Mouse (Mus musculus) Patski (cell line): Measurements from ENCODE around the gene Eif2d. TPM values are rescaled to one million over a fixed set of nuclear protein-coding genes. Genes with fewer than 3 reads are reported as not detected.
"Not testable (repeated sequence)": the region's sequence is repeated elsewhere in the genome, so short reads cannot be mapped to it uniquely, and the experiment has no call there.

ENCODE experiments used
- ATAC-seq: fragments of 100-300 bp; one replicate; pipeline ENCODE4 v1.8.0; 2021
- CTCF ChIA-PET: fragments of 350-600 bp; sonication (Branson Sonifier 250); formaldehyde crosslinking; loops from one replicate; lab custom pipeline; 2022; ENCODE audit warnings: inconsistent platforms; lab: Charles Lee
- POLR2A ChIA-PET: fragments of 350-600 bp; sonication (Branson Sonifier 250); formaldehyde crosslinking; loops from one replicate; lab custom pipeline; 2022; ENCODE audit warnings: antibody characterized with exemption, inconsistent platforms; lab: Charles Lee
- DNase-seq: peaks from one replicate; pipeline ENCODE4 v3.0.0-alpha.2; 2011; ENCODE audit warnings: low read depth, low spot score
- H3K27me3 ChIP-seq: fragments of 371-371 bp; one replicate; pipeline ENCODE4 v1.5.1; 2021
- CTCF ChIP-seq: fragments of 100-300 bp; IDR thresholded peaks from one replicate; pipeline ENCODE4 v1.5.1; 2021
- in situ Hi-C: fragments of 300-500 bp; cut with MboI; formaldehyde crosslinking; loops from 3 replicates; pipeline ENCODE4 v1.11.1; 2018; ENCODE audit warnings: low pct_unique_long_range_greater_than_20kb, mixed read lengths
- polyA plus RNA-seq: library from polyadenylated mRNA; unstranded; gene quantifications from one replicate; pipeline ENCODE4 v1.2.3, GENCODE M21; 2021

The Eif2d gene
- polyA plus RNA-seq, 1 experiment from 2014 or later: 53.8 TPM

GRCm38 (mm10) chr1:131138191-131139016 is 14.6 kb upstream of the Eif2d start, which contains the start of gene Dyrk3:
Gene Dyrk3, minus strand, starts transcription at chr1:131138340.
- H3K27me3 ChIP-seq: no peaks in the 10 kb centered on the region
- POLR2A ChIA-PET: interaction anchor here (1.3 kb wide), 1 partner anchor 14 kb away, joined by 3 read pairs; the partner anchor contains the start of gene Eif2d
- ATAC-seq: peak; percentile 82
- CTCF ChIA-PET: interaction anchor here (1.0 to 1.6 kb wide), 5 partner anchors 11 to 122 kb away, joined by 3 to 13 read pairs (median 4); no protein-coding TSS in a partner anchor
- DNase-seq: no peak
- peak; percentile 70 for TF ChIP-seq CTCF
- in situ Hi-C loops: loop anchor here (25.0 kb wide), 1 partner anchor 1199 kb away; no protein-coding TSS in a partner anchor

- no peaks in the 10 kb centered on the region for H3K27me3 ChIP-seq
- no peak for ATAC-seq
- ChIA-PET CTCF (interaction anchor here (1.0 to 1.6 kb wide), 4 partner anchors 12 to 121 kb away, joined by 3 to 13 read pairs (median 4); no protein-coding TSS in a partner anchor), POLR2A (interaction anchor here (0.5 kb wide), 1 partner anchor 23 kb away, joined by 3 read pairs; no protein-coding TSS in a partner anchor)
- no peak for DNase-seq
- in situ Hi-C loops: loop anchor here (25.0 kb wide), 1 partner anchor 1198 kb away; no protein-coding TSS in a partner anchor
- TF ChIP-seq CTCF: no peak
These were observed 13.6 kb upstream of the Eif2d start for GRCm38 (mm10) chr1:131139102-131140095.

- in situ Hi-C loops: loop anchor here (25.0 kb wide), 1 partner anchor 1196 kb away; no protein-coding TSS in a partner anchor
- ChIA-PET POLR2A (no interaction called here), CTCF (no interaction called here)
These were observed 11.5 kb upstream of the Eif2d start for GRCm38 (mm10) chr1:131141449-131141848.

GRCm38 (mm10) chr1:131142472-131142871 is 10.5 kb upstream of the Eif2d start:
- POLR2A ChIA-PET: no interaction called here
- no peak for TF ChIP-seq CTCF
- CTCF ChIA-PET: interaction anchor here (0.7 kb wide), 1 partner anchor 120 kb away, joined by 3 read pairs; no protein-coding TSS in a partner anchor
- ATAC-seq (no peak), DNase-seq (no peak)
- no peaks in the 10 kb centered on the region for H3K27me3 ChIP-seq
- in situ Hi-C loops: loop anchor here (25.0 kb wide), 1 partner anchor 1195 kb away; no protein-coding TSS in a partner anchor

More at GRCm38 (mm10) chr1:131141449-131141848, 11.5 kb upstream of the Eif2d start:
- ATAC-seq (no peak), DNase-seq (no peak)
- H3K27me3 ChIP-seq: no peaks in the 10 kb centered on the region
- no peak for TF ChIP-seq CTCF

DNA sequence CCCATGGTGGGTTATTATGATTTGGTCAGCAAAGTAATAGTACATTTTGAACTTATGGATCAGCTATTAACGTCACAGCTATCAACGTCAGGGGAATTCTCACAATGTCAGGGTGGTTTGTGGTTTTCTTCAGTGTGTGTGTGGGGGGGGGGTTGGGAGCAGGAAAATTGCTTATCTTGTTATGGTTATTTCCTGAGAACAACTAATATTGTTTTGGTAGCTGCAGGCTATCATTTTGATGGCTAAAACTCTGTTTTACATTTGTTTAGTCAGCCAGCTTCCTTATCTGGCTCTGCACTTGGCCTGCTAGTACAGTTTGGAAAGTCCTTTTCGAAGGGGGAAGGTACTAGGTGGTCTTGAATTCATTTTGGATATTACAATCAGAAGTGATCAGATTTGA is 7.8 kb upstream of the Eif2d start:
- H3K27me3 ChIP-seq, CTCF ChIA-PET, ATAC-seq, DNase-seq: not testable (repeated sequence)
- in situ Hi-C loops: loop anchor here (25.0 kb wide), 1 partner anchor 1192 kb away; no protein-coding TSS in a partner anchor
- POLR2A ChIA-PET: interaction anchor here (1.4 kb wide), 1 partner anchor 8 kb away, joined by 3 read pairs; no protein-coding TSS in a partner anchor

DNA sequence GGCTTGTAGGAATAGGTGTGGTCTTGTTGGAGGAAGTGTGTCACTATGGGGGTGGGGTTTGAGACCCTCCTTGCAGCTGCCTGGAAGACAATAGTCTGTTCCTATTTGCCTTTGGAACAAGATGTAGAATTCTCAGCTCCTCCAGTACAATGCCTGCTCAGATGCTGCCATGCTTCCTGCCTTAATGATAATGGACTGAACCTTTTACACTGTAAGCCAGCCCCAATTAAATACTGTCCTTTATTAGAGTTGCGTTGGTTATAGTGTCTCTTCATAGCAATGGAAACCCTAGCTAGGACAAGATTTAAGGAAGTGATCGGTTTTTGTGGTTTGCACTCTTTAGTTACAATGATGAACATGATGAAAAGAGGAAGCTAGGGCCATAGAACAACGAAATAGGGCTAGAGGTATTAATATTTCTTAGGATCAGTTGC is 6.8 kb upstream of the Eif2d start:
- CTCF ChIA-PET: interaction anchor here (0.9 kb wide), 1 partner anchor 162 kb away, joined by 3 read pairs; no protein-coding TSS in a partner anchor
- in situ Hi-C loops: loop anchor here (25.0 kb wide), 1 partner anchor 1191 kb away; no protein-coding TSS in a partner anchor
- TF ChIP-seq CTCF: no peak
- POLR2A ChIA-PET: interaction anchor here (0.6 kb wide), 1 partner anchor 26 kb away, joined by 3 read pairs; no protein-coding TSS in a partner anchor
- ATAC-seq (no peak), DNase-seq (no peak)
- no peaks in the 10 kb centered on the region for H3K27me3 ChIP-seq

DNA sequence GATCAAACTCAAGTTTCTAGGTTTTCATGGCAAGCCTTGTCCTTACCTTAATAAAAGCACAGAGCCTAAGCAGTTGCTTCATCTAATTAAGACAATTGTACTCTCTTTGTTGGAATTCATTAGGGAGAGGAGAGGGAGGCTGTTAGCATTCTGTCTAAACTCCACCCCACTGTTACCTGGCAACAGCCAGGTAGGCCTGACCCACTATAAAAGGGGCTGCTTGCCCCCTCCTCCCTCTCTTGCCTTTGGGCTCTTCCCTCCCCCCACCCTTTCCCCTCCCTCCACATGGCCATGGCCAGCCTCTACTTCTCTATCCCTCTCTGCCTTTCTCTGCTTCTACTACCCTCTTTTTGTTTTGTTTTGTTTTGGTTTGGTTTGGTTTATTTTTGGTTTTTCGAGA is 3.5 kb upstream of the Eif2d start:
- ATAC-seq (no peak), DNase-seq (no peak)
- in situ Hi-C loops: loop anchor here (25.0 kb wide), 1 partner anchor 1188 kb away; no protein-coding TSS in a partner anchor
- TF ChIP-seq CTCF: no peak
- ChIA-PET CTCF (no interaction called here), POLR2A (interaction anchor here (0.5 kb wide), 1 partner anchor 23 kb away, joined by 3 read pairs; no protein-coding TSS in a partner anchor)
- H3K27me3 ChIP-seq: no peaks in the 10 kb centered on the region

DNA sequence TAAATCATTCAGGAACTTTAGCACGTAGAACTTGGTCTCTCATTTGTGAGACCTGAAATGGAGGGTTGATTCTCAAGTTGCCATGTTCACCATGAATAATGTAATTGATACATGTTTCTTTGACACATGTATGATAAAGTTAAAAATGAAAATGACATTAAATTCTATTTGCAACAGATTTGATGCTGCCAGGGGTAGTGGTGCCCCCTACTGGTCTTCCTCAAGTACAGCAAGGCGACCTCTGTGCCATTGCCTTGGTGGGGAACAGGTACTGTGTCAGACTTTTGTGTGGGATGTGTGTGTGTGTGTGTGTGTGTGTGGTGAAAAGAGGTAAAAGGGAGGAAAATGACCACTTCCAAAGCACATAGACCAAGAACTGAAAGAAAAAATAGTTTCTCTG is 2.5 kb downstream of the Eif2d start:
- ChIA-PET CTCF (interaction anchor here (0.7 to 1.3 kb wide), 4 partner anchors 9 to 103 kb away, joined by 3 to 7 read pairs (median 3); no protein-coding TSS in a partner anchor), POLR2A (no interaction called here)
- in situ Hi-C loops: no loop called here
- peak; percentile 93 for TF ChIP-seq CTCF
- ATAC-seq (no peak), DNase-seq (no peak)
- H3K27me3 ChIP-seq: no peaks in the 10 kb centered on the region

DNA sequence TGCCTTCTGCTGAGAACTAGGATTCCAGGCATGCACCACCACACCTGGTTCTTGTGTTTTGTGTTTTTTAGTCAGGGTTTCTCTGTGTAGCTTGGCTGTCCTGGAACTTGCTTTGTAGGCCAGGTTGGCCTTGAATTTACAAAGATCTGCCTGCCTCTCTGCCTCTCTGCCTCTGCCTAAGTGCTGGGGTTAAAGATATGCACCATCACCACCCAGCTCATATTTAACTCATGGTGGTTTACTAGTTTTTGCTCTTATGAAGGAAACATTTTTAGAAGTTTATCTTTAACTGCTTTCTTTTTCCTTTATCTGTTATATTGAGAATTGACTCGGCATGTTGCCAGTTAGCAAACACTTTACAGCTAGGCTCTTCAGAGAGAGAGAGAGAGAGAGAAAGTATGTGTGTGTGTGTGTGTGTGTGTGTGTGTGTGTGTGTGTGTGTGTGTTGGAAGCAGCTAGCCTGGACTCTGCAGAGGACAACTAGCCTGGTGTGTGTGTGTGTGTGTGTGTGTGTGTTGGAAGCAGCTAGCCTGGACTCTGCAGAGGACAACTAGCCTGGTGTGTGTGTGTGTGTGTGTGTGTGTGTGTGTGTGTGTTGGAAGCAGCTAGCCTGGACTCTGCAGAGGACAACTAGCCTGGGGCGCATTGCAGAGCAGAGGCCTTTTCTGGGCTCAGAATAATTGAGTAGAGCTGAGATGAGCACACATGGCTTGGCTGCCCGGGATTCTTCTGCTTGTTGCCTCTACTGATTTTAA is 6.8 kb downstream of the Eif2d start:
- ATAC-seq, H3K27me3 ChIP-seq, DNase-seq, in situ Hi-C loops: not testable (repeated sequence)
- ChIA-PET CTCF (interaction anchor here (0.7 to 4.3 kb wide), 3 partner anchors 43 to 105 kb away, joined by 3 to 15 read pairs (median 3); no protein-coding TSS in a partner anchor), POLR2A (interaction anchor here (0.6 to 0.8 kb wide), 3 partner anchors 44 to 93 kb away, joined by 3 read pairs; no protein-coding TSS in a partner anchor)
